Mouse (Mus musculus): ENCODE data around the gene Tbp. TPM values are rescaled to one million over a fixed set of nuclear protein-coding genes. Genes with fewer than 3 reads are reported as not detected.

Gene Tbp
- 5.9 and 6.0 TPM in 2 replicates for polyA plus RNA-seq (2012; ENCODE audit: low replicate concordance)

DNA sequence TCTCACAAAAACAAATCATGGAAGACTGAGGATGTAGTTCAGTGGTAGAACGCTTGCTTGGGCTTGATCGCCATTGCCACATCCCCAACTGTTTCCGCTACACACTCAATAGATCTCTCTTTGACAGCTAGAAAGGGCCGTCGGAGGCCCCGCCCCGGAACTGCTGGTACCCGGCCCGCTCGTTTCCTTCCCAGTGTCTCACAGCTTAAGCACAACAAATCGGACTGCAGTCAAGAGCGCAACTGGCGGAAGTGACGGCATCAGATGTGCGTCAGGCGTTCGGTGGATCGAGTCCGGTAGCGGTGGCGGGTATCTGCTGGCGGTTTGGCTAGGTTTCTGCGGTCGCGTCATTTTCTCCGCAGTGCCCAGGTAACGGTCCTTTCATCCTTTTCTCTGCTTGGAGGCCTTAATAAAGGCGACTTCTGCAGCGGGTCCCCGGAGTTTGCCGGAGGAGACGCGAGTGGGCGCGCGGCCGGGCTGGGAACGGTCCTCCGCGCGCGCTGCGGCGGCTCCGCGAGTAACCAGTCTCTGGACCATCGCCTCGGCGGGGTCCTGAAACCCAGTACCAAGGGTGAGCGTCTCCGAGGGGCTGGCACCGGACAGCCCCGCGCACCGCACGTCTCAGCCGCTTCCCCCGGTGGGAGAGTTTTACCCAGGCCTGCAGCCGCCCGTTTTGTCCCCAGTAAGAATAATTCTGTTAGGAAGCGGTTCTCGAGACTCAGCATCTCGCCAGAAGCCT lies at the start of gene Tbp, which contains the start of gene Psmb1:
TSS of gene Tbp (plus strand) at position 233 of the 739 bp plus-strand sequence.
TSS of gene Psmb1 (minus strand) at position 96 of the 739 bp plus-strand sequence.

DNA sequence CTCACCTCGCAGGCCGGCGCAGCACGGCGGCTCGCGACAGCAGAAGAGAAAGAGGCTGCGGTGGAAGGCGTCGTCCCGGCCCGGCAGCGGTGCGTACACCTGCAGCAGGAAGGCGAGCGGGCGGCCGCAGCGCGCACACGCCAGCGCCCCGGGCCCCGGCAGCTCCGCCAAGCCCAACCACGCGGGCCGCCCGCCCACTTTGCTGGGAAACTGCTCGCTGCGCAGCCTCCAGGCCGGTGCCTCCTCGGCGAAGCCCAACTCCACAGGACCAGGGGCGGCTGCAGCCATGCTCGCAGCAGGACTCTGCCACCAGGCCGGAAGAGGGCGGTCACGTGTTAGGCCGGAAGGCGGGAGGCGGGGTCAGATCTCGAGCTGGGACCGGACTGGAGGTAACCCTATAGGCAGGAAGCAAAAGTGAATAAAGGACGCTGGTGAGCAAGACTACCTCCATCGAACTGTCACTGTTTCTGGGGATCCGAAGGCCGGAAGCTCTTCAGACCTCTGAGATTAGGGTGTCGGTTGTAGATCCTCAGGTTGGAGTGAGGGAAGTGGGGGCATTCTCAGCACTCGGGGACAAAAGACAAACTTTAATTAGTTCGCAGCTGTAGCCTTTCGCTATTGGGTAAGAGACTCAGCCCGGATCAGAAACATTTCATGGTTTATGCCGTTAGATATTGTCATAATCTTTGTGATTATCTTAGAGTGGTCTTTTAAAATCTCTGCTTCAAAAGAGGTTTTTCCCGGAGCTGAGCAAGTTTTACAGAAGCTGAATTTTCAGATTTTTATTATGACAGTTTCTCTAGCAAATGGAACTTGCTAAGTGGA lies 27.5 kb downstream of the Tbp start, which contains the start of gene Pdcd2:
TSS of gene Pdcd2 (minus strand) at position 316 of the 825 bp plus-strand sequence.

GRCm38 (mm10) chr17:15564014-15564927 lies 64.6 kb downstream of the Tbp start, which contains the start of gene Prdm9:
Gene Prdm9, minus strand, starts transcription at chr17:15564354.

Other genes starting within 250 kb of the Tbp start
- 8.7 and 15.1 TPM in 2 replicates for gene Dll1, start 123.0 kb upstream of the Tbp start, polyA plus RNA-seq (2012; ENCODE audit: low replicate concordance)
- 6.8 and 11.2 TPM in 2 replicates for gene Fam120b, start 103.7 kb upstream of the Tbp start, polyA plus RNA-seq (2012; ENCODE audit: low replicate concordance)
- gene Psmb1, start 137 bp upstream of the Tbp start, polyA plus RNA-seq (2012; ENCODE audit: low replicate concordance), result 3.3 and 47.4 TPM in 2 replicates
- 67.4 and 76.5 TPM in 2 replicates for gene Pdcd2, start 27.4 kb downstream of the Tbp start, polyA plus RNA-seq (2012; ENCODE audit: low replicate concordance)
- gene Prdm9, start 64.5 kb downstream of the Tbp start, polyA plus RNA-seq (2012; ENCODE audit: low replicate concordance), result 3.6 and 6.9 TPM in 2 replicates
- 41.4 and 181 TPM in 2 replicates for gene Chd1, start 205.1 kb downstream of the Tbp start, polyA plus RNA-seq (2012; ENCODE audit: low replicate concordance)